Mouse (Mus musculus): ENCODE measurements around the gene Nol9.

The Nol9 gene

GRCm38 (mm10) chr4:152067280-152067679 is 28.2 kb downstream of the Nol9 start:
- no peak for DNase-seq

DNA sequence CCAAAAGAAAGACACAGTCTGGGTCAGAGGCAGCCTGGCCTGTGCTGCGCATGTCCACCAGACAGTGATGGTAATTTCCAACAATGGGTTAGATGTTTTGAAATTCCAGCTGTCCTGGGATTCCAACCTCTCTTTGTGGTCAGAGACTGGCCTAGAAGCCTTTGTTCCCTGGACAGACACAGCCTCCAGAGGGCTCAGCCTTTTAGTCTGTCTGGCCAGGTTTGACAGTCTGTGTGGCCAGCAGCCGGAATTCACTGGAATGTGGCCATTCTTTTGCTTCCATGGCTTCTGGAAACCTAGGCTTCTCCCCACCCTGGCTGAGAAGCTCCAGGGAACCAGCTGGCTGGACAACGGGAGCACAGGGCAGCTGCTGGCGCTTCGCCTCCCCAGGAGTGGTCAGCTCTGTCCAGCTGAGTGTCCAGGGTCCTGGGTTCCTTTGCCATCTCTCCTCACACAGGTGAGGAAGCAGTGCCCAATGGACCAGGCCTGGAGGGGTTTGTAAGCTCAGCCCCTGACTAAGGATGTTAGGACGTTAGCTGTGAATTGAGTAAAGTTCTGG is 29.1 kb downstream of the Nol9 start:
- DNase-seq = no peak

DNA sequence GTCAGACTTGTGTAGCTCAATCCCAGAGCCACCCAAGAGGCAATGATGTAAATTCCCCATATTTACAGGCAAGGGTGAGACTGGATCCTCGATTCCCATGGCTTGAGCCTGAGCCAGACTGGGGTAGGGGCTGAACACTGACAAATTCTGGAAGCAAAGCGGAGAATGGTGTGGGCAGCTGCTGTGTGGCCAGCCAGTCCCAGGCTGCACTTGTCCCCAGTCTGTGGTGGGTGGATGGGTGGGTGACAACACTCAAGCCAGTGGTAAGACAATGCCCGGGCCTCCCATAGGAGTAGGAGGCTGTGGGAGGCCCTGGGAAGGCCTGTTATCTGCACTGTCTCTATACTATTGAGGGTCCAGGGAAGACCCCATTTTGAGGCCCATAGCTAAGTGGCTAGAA is 30.1 kb downstream of the Nol9 start:
- DNase-seq = no peak

DNA sequence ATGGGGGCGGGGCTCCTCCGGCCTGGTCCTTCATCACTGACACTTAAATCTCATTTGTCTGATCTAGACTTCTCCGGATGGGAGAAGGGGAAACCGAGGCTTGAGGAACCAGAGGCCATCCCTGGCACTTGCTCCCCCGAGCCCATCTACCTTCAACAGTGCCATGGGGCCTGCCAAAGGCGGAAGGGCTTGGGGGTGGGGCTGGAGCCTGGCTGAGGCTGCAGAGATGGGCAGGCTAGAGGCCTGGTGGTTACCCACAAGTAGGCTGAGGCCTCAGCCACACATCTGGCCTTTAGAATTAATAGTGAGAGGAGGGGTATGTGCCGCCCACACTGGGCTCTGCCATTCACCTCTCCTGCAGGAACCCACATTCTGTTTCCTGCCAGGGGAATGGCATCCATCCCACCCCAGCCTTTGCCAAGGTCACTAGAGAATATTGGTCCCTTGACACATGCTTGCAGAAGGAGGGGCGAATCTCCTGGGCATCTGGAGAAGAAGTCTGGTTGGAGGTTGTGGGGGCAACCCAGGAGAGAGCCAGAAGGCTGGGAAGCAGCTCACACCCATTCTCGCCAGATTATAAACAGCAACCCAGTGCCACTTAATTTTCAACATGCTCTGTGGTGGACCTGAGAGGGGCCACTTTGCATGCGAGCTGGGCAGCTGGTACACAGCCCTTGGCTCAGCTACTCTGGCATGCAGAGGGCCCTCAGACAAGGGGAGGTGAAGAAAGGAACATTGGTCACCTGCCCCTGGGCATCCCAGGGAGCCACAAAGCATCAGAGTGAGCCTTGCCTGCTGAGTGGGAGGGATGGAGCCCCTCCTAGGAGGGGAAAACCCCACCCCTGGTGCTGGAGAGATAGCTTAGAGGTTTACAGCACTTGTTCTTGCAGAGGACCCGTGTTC is 31.6 kb downstream of the Nol9 start:
- no peak for DNase-seq

GRCm38 (mm10) chr4:152072121-152072601 is 33.0 kb downstream of the Nol9 start, which contains the start of gene Plekhg5:
Plekhg5 (plus strand) TSS chr4:152072498.
- DNase-seq = no peak

GRCm38 (mm10) chr4:152072655-152073054 is 33.5 kb downstream of the Nol9 start:
- no peak for DNase-seq

GRCm38 (mm10) chr4:152073715-152074114 is 34.6 kb downstream of the Nol9 start:
- no peak for DNase-seq

DNA sequence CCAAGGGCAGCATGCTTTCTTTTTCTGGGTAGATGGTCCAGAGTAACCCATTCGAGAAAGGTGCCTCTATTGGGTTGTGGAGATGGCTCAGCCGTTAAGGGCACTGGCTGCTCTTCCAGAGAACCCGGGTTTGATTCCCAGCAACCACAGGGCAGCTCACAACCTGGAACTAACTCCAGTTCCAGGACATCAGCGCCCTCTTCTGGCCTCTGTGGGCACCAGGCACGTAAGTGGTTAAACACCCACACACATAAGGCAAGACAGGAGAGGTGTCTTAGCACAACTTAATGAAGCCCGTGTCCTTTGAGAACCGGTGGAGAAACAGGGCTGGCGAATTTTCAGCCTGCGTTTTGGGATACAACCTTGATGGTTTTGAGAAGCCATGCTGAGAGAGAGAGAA is 35.4 kb downstream of the Nol9 start:
- no peak for DNase-seq

- DNase-seq = no peak
Observed at GRCm38 (mm10) chr4:152077191-152077590, 38.1 kb downstream of the Nol9 start.

GRCm38 (mm10) chr4:152078105-152078530 is 39.0 kb downstream of the Nol9 start:
- DNase-seq = peak; percentile 50

DNA sequence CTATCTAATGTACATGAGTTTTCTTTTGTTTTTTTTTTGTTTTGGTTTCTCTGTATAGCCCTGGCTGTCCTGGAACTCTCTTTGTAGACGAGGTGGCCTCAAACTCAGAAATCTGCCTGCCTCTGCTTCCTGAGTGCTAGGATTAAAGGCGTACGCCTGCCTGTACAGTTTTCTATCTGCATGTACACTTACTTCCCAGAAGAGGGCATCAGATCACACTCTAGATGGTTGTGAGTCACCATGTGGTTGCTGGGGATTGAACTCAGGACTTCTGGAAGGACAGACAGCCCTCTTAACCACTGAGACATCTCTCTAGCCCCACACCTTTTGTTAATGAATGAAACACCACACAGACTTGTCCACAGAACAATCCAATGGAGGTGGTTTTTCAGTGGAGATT is 40.1 kb downstream of the Nol9 start:
- no peak for DNase-seq

DNA sequence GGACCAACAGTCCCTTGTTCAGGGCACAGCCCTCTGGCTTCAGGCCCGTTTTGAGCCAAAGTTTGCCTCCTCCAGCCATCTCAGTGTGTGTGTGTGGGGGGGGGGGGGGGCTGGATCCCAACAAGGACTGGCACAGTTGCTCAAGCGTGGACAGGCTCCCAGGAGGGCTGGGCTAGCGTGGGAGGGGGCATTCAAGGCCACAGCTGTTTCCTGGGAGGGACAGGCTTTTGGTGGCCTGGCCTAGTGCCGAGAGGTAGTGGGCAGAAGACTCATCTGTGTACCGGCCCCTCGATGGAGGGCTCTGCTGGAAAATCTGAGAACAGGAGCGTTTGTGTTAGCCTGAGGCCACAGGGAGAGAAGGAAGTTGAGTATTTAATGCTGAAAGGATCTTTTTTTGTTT is 40.8 kb downstream of the Nol9 start:
- DNase-seq = no peak

- no peak for DNase-seq
Observed at GRCm38 (mm10) chr4:152083611-152084220, 44.6 kb downstream of the Nol9 start.

- no peak for DNase-seq
Observed at GRCm38 (mm10) chr4:152084616-152085015, 45.5 kb downstream of the Nol9 start.

- peak; percentile 73 for DNase-seq
Observed at GRCm38 (mm10) chr4:152086505-152087210, 47.5 kb downstream of the Nol9 start.

GRCm38 (mm10) chr4:152087211-152088081 is 48.3 kb downstream of the Nol9 start:
- DNase-seq = no peak

DNA sequence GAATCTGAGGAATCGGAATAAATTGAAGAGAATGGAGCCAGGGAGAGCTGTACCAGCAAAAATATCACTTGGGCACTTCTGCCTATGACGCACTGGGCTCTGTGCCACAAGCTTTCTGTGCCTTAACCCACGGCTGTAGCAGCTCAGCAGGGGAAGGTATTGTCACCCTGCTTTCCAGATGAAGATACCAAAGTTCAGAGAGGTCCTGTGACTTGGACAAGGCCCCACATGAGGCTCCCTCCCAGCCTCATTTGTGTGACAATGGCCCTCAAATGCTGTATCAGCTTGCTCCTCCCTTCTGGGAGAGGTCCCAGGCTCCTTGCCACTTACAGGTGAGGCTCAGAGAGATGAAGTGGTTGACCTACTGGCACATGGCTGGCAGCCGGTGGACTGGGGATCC is 49.0 kb downstream of the Nol9 start:
- peak; percentile 68 for DNase-seq

GRCm38 (mm10) chr4:152088556-152089120 is 49.5 kb downstream of the Nol9 start:
- peak; percentile 86 for DNase-seq

- no peak for DNase-seq
Observed at GRCm38 (mm10) chr4:152090191-152090590, 51.1 kb downstream of the Nol9 start.

DNA sequence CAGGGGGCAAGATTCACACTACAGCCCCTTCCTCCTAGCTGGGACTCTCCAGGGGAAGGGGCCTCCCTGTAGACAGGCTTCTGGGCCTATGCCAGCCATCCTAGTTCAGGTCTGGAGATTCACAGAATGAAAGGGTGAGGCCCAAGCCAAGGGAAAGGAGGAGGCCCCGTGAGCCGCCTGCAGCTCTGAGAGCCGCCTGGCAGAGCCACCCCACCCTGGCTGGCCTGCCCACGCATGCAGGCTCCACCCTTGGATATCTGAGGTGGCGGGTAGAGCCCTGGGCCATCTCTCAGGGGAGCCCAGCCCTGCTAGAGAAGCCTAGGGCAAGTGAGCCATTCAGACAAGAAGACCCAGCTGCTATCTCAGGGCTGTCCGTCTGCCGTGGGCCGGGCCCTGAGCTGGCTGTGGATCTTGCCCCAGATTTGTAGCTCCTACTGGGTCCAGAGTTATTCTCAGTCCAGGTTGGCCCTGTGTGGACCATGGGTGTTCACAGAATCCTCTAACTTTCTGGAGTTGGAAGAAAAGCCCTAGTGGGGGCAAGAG is 53.7 kb downstream of the Nol9 start:
- DNase-seq = no peak

DNA sequence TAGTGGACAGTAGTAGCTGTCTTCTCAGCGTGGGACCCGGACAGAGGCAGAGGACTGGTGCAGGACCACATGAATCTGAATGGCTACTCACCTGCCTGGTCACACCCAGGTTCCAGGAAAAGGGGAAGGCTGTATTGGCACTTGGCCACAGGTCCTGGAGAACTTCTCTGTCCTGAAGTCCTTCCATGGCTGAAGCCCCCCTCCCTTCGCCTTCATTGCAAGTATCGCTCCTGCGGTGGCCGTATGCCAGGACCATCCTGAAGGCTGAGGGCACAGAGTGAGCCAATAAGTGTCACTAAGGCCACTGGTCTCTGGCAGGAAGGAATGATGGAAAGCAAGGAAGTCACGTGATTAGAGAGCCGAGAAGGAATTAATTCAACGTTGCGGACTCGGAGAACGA is 55.1 kb downstream of the Nol9 start:
- no peak for DNase-seq
